Mouse (Mus musculus): ENCODE data around the gene Slc25a16.
"Not testable (repeated sequence)": the region's sequence is repeated elsewhere in the genome, so short reads cannot be mapped to it uniquely, and the experiment has no call there.

Slc25a16 gene

DNA sequence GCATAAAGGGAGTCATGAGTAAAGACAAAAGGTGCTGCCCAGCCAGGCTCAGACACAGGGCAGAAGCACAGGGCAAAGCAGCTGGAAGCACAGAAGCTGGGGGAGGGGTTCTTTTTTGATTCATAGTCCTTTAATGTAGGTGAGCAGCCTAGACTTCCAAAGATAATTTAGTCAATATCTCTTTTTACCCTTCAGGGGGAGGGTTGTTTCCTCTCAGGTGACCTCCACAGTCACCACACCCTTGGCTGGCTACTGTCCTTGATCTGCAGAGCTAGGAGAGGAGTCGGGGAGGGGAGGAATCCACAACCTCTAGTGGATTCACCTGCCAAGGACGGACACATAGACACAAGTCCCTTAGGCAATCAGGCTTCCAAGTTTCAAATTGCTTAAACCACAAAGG, 22.4 kb upstream of the Slc25a16 start:
- in situ Hi-C loops (cut with MboI; ENCODE audit: low pct_unique_long_range_greater_than_20kb in 1 of 2, low sequenced_read_pairs in 2 of 2, unreplicated experiment in 1 of 2), result no loop called here

DNA sequence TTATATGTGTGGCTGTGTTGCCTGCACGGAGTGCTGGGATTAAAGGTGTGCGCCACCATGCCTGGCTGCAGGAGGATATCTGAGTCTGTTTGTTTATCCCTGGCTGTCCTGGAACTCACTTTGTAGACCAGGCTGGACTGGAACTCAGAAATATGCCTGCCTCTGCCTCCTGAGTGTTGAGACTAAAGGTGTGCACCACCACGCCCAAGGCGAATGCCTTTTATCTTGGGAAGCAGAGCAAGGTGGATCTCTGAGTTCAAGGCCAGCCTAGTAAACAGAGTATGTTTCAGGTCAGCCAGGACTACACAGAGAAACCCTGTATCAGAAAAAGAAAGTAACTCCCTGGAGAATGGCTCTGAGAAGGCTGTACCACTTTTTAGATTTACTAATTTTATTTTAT, 20.3 kb upstream of the Slc25a16 start:
- in situ Hi-C loops (cut with MboI; ENCODE audit: low pct_unique_long_range_greater_than_20kb in 1 of 2, low sequenced_read_pairs in 2 of 2, unreplicated experiment in 1 of 2), result no loop called here

DNA sequence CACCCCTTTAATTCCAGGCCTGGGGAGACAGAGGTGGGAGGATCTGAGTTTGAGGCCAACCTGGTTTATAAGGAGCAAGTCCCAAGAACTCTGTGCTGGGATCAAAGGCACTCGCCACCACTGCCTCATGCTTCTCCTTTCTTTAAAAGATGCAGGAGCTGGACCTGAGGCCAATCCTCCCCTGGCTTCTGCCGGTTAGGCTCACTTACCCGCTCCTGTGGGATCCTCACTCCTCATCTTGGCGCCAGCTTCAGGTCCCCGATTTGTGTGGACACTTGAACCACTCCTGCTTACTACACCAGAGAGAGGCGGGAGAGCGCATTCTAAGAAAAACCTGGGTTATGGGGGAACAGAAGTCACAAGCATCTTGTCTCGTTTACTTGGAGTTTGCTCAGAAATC, 18.6 kb upstream of the Slc25a16 start:
- in situ Hi-C loops (cut with MboI; ENCODE audit: low pct_unique_long_range_greater_than_20kb in 1 of 2, low sequenced_read_pairs in 2 of 2, unreplicated experiment in 1 of 2), result no loop called here

DNA sequence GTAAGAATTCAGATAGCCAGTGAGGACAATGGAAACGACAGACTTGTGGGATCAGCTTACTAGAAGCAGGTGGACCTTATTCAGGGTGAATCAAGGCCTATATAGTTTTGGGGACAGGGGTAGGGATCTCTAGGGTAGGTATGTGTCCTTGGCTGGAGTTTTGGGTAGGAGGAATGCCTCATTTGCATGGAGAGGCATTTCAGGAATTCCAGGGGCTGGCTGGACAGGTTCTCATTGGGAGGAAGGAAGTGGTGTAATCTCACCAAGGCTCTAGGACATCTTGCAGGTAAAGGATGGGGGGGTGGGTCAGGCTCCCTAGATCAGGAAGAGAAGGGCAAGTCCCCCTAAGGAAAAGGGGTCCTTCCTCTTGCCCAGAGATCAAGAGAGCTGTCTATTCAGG, 17.6 kb upstream of the Slc25a16 start:
- in situ Hi-C loops (cut with MboI; ENCODE audit: low pct_unique_long_range_greater_than_20kb in 1 of 2, low sequenced_read_pairs in 2 of 2, unreplicated experiment in 1 of 2), result no loop called here

DNA sequence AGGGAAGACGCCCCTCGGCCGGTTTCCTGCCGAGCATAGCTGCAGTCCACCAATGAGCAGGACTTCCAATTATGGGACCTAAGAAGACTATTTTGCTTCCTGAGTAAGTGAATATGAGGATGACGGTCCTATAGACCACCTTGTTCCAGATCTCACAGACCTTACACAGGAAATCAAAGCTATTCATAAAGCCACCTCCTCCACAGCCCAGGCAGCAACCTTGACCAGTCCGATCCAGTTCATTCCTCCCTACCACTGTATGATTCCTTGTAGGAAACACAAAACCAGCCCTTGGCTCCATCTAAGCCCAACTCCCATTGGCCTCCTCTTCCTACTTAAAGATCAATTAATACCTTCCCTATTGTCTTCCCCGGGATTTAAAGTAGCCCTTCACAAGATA, 14.1 kb upstream of the Slc25a16 start:
- in situ Hi-C loops (cut with MboI; ENCODE audit: low pct_unique_long_range_greater_than_20kb in 1 of 2, low sequenced_read_pairs in 2 of 2, unreplicated experiment in 1 of 2), result no loop called here

DNA sequence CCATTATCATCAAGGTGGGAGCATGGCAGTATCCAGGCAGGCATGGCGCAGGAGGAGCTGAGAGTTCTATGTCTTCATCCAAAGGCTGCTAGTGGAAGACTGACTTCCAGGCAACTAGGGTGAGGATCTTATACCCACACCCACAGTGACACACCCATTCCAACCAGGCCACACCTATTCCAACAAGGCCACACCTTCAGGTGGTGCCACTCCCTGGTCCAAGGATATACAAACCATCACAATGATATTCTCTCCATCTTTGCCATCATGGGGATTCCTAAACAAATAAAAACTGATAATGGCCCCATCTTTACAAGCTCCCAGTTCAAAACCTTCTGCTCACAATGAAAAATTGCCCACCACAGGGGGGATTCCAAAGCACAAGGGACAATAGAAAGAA, 11.5 kb upstream of the Slc25a16 start, which contains the start of gene Tet1:
Tet1 (minus strand) TSS at position 101 of the 400 bp plus-strand sequence.
- in situ Hi-C loops (cut with MboI; ENCODE audit: low pct_unique_long_range_greater_than_20kb in 1 of 2, low sequenced_read_pairs in 2 of 2, unreplicated experiment in 1 of 2), result not testable (repeated sequence)

DNA sequence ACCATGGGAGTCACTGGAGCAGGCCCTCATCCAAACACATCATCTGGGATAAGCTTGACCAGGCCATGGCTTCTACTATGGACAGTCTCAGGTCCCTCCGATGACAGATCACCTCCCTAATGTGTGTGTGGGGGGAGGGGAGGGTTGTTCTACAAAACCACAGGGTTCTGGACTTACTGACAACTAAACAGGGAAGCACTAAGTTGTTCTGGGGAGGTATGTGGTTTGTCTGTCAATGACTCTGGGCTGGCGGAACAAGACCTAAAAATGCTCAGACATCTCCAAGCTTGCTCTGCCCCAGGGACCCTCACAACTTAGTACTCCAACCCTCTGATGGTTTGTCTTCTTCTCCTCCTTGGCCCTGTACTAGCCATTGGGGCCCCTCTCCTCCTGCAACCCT, 9.3 kb upstream of the Slc25a16 start:
- in situ Hi-C loops (cut with MboI; ENCODE audit: low pct_unique_long_range_greater_than_20kb in 1 of 2, low sequenced_read_pairs in 2 of 2, unreplicated experiment in 1 of 2), result no loop called here

DNA sequence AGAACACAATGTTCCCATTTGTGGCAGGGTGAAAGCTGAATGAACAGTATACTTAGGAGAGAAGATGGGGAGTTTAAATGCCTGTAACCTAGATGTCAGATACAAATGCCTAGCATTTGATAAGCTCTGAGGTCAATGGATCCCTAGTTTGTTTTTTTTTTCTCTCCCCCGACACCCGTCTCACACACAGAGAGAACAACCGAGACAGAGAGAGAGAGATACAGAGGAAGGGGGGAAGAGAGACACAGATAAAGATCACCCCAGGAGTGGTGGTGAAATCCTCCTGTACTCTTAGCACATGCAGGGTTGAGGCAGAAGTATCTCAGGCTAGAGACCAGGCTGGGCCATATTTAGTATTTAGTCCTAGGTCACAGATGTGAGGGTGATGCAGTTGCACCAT, 1.4 kb upstream of the Slc25a16 start:
- in situ Hi-C loops (cut with MboI; ENCODE audit: low pct_unique_long_range_greater_than_20kb in 1 of 2, low sequenced_read_pairs in 2 of 2, unreplicated experiment in 1 of 2), result no loop called here

DNA sequence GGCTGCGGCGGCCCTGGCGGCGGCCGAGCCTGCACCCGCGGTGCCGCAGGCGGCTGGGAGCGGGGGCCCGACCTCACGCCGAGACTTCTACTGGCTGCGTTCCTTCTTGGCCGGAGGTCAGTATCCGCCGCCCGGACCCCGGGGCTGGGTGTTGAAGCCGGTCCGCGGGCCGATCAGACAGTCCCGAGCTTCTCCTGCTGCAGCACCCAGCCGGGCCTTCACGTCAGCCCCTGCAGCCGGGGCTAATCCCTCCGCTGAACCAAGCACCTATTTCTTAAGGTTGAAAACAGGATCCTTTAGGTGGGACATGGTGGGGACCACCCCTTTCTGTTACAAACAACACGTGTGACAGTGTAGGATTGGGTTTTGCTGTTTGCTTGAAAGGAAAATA, 328 bp downstream of the Slc25a16 start:
- in situ Hi-C loops (cut with MboI; ENCODE audit: low pct_unique_long_range_greater_than_20kb in 1 of 2, low sequenced_read_pairs in 2 of 2, unreplicated experiment in 1 of 2), result no loop called here

DNA sequence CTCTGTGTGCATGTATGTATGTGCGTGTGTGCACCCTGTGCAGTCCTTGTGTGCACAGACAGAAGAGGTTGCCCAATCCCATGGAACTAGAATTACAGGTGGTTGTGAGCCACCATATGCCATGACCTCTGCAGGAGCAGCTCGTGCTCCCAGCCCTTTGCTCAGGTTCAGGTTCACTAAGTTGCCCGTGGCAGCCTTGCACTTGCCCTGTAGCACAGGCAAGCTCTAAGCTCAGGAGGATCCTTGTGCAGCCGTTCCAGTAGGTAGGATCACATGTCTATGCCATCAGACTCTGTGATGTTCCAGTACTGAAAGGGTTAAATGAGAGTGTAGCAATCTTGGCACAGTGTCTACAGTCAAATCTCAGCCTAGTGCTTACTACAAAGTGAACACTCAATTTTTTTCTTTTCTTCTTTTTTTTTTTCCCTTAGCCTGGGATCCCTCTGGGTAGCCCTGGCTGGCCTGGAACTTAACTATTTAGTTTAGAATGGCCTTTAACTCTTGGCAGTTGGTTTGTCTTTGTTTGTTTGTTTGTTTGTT, 3.7 kb downstream of the Slc25a16 start:
- in situ Hi-C loops (cut with MboI; ENCODE audit: low pct_unique_long_range_greater_than_20kb in 1 of 2, low sequenced_read_pairs in 2 of 2, unreplicated experiment in 1 of 2), result no loop called here

DNA sequence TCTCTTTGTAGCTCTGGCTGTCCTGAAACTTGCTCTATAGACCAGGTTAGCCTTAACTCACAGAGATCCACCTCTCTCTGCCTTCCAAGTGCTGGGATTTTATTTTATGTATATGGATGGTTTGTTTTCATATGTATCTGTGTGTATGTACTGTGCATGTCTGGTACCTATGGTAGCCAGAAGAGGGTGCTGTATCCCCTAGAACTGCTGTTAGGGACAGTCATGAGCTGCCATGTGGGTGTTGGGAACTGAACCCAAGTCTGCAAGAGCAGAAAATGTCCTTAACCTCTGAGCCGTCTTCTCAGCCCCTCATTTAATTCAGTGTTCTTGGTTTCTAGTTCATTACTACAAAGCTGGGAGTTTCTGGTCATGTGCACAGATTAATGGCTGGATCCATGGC, 11.9 kb downstream of the Slc25a16 start:
- in situ Hi-C loops (cut with MboI; ENCODE audit: low pct_unique_long_range_greater_than_20kb in 1 of 2, low sequenced_read_pairs in 2 of 2, unreplicated experiment in 1 of 2), result no loop called here

DNA sequence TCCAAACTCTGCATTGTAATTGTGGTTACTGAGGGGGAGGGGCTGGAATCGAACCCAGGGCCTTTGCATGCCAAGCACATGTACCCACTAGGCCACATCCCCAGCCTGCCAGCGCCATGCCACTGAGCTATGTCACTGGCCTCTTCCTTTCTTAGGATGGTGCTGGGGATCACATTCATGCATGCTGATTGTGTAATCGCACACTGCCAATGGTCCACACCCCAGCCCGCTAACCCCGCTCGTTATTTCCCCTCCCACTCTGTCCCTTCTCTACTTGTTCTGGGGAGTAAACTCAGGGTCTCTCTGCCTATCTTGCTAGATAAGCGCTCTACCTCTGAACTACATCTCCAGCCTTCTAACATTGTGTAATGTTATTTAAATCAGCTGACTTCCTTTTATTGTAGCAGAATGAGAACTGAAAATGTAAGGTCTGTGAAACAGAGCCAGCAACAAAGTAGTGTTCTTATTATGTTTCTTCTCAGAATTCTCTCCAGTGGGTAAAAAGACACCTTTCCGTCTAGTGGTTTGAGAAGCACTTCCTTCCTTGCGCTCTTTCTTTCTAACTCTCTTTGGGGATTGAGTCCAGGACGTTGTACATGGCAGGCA, 24.6 kb downstream of the Slc25a16 start:
- in situ Hi-C loops (cut with MboI; ENCODE audit: low pct_unique_long_range_greater_than_20kb in 1 of 2, low sequenced_read_pairs in 2 of 2, unreplicated experiment in 1 of 2), result no loop called here

DNA sequence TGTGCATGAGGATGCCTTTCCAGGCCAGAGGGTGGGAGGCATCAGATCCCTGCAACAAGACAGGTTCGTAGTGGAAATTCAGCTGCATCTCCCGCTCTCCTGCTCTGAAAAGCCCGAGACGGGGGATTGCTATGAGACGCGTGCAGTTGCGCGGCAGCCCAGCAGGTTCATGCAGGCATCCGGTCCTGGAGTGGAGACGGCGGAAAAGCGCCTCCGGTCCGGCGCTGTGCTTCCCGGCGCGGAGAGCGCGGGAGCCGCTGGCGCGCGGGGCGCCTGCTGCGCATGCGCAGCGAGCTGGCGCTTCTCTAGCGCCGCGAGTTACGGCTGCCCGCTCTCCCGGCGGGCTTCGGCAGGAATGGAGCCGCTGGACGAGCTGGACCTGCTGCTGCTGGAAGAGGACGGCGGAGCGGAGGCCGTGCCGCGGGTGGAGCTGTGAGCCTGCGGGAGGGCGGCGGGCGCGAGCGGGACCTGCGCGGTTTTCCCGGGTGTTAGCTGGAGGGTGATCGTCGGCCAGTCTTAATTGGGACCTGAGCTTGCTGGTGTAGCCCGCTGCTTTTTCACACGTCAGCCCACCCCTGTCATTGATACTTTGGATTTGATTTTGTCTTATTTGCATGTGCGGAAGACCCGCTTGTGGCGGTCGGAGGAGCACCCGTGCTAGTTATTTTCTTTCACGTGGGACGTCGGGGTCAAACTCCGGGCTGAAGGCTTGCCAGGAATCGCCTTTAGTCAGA, 26.5 kb downstream of the Slc25a16 start, which contains the start of gene Dna2:
Dna2 (plus strand) TSS at position 289 of the 734 bp plus-strand sequence.
- in situ Hi-C loops (cut with MboI; ENCODE audit: low pct_unique_long_range_greater_than_20kb in 1 of 2, low sequenced_read_pairs in 2 of 2, unreplicated experiment in 1 of 2), result no loop called here

DNA sequence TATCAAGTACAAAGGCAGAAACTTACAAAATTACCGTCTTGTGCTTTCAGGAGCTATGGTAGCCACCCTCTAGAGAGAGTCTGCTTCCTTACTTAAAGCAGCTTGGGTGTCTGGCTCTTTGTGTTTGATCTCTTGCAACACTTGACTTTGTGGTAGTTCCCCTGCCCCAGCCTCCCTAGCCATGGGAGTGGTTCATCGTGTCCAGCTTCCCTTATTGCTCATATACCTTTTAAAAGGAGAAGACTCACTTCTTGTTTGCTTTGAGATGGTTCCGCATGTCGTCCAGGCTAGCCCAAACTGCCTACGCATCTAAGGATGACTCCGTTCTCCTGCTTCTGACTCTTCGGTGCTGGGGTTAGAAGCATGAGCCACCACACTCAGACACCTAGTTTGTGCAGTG, 28.1 kb downstream of the Slc25a16 start:
- in situ Hi-C loops (cut with MboI; ENCODE audit: low pct_unique_long_range_greater_than_20kb in 1 of 2, low sequenced_read_pairs in 2 of 2, unreplicated experiment in 1 of 2), result no loop called here

DNA sequence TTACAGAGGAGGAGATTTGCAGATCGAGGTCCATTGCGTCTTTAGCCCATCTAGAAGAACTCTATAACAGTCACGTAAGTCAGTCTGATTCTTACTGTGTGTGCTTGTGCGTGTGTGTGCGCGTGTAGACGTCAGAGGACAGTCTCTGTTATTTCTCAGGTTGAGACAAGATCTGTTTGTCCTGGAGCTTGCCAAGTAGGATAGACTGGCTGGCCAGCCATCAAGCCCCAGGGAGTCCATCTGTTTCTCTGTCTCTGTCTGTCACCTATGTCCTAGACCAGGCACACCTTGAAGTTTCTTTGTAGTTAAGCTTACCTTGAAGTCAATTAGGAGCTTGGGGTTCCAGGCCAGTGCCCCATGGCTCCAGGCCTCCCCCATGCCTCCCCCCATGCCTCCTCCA, 43.5 kb downstream of the Slc25a16 start:
- in situ Hi-C loops (cut with MboI; ENCODE audit: low pct_unique_long_range_greater_than_20kb in 1 of 2, low sequenced_read_pairs in 2 of 2, unreplicated experiment in 1 of 2), result no loop called here

DNA sequence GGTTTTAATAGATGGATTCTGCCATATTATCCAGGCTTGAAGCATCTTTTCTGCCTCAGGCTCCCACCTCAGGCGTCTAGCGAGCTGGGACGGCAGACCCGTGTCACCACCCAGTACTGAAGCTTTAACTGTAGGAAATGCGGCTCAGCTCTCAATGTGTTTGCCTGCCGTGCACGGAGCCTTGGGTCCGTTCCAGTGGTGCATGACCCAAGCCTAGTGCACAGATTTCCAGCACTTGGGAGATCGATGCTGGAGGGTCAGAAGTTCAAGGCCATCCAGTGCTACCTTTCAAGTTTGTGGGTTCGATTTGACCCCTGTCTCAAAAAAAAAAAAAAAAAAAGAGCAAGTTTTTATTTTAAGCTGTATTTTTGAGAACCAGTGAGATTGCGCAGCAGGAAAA, 45.4 kb downstream of the Slc25a16 start:
- in situ Hi-C loops (cut with MboI; ENCODE audit: low pct_unique_long_range_greater_than_20kb in 1 of 2, low sequenced_read_pairs in 2 of 2, unreplicated experiment in 1 of 2), result no loop called here

DNA sequence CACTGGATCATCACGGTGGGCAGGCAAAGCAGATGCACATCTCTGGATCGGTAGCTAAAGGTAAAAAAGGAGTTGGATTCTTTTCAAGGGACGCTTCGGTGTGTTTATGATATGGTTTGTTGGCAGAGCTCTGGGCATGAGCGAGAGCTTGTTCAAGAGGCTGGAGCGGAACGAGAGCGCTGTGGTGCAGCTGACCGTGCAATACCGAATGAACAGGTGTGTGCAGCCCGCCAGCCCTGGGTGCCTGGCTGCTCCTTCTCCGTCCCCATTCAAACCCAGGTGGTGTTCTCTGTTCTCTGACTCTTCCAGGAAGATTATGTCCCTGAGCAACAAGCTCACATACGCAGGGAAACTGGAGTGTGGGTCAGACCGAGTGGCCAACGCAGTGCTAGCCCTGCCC, 45.9 kb downstream of the Slc25a16 start:
- in situ Hi-C loops (cut with MboI; ENCODE audit: low pct_unique_long_range_greater_than_20kb in 1 of 2, low sequenced_read_pairs in 2 of 2, unreplicated experiment in 1 of 2), result no loop called here

DNA sequence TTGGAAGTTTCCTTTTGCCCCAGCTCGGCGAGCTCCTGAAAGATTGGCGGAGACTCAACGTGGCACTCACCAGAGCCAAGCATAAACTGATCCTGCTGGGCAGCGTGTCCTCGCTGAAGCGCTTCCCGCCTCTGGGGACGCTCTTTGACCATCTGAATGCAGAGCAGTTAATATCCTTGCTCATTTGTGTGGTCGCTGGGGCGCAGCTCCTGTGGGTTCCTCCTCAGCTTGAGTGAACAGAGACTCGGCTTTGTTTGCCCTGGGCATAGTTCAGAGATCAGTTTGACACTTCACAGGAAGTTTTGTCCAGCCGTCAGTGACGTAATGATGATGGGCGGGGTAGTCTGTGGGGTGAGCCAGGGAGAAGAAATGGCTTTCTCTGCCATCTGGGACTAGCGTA, 51.4 kb downstream of the Slc25a16 start:
- in situ Hi-C loops (cut with MboI; ENCODE audit: low pct_unique_long_range_greater_than_20kb in 1 of 2, low sequenced_read_pairs in 2 of 2, unreplicated experiment in 1 of 2), result no loop called here

DNA sequence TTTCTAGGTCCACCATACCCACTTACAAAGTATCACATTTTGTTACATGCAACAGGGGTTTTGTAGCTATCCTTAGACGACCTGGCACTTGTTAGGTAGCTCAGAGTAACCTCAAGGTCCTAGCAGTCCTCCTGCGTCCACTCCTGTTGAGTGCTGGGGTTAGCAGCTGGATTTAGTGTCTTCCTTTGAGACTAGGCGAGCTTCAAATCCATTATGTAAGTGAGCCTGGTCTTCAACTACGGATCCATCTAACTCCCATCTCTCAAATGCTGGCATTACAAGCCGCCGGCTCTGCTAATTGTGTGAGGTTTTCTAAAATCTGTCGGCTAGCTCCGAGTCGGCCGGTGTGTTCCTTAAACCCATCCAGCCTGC, 59.2 kb downstream of the Slc25a16 start:
- in situ Hi-C loops (cut with MboI; ENCODE audit: low pct_unique_long_range_greater_than_20kb in 1 of 2, low sequenced_read_pairs in 2 of 2, unreplicated experiment in 1 of 2), result loop anchor here in 1 of 2 experiments (10.0 kb wide), 1 partner anchor 85 kb away; the partner anchor contains the start of gene Pbld1
